Mouse (Mus musculus) embryonic fibroblast, embryonic 13.5 days (primary cell): ENCODE data around the gene Car7.
A peak's percentile ranks its signal among the peaks of the same experiment; 100 is the strongest.

Experiments used
- CTCF ChIP-seq: IDR thresholded peaks from 2 replicates; pipeline ENCODE4 v1.5.1; 2011; ENCODE audit warnings: mild to moderate bottlenecking, control low read depth, low read length, moderate library complexity, borderline replicate concordance; ENCODE audit not compliant: insufficient read depth
- POLR2A ChIP-seq: IDR thresholded peaks from 2 replicates; pipeline ENCODE4 v1.6.1; 2011; ENCODE audit warnings: low read depth, mild to moderate bottlenecking, control low read depth, low read length, moderate library complexity

DNA sequence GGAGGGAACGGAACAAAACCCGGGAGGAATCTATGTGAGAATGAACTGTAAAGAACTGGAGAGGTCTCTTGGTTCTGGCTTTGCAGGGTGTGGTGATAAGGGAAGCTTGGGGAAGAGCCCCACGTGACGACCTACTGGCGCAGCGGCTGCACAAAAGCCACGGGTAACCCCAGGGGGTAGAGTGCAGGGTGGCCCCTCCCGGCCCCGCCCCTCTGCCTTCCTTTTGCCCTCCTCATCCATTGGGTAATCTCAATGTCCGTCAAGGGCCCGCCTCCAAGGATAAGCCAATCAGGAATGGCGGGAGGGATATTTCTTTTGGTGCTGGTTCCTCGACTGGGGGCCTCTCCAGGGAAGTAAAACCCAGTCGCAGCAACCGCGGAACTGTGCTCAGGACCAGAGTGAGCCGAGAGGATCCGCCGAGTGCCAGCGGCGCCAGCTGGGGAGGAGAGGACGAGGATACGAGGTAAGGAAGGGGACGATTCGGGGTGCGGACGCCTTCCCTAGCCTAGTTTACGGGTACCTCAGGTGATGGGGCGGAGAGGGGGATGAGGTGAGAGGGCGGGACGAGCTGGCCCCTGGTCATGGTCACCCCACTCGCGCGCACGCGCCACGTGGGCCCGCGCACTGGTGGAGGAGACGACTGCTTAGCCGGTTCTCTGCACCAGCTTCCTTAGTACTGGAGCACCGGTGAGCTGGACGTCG, 56.8 kb downstream of the Car7 start, which contains the start of gene Pdp2:
- TF ChIP-seq CTCF (no peak), POLR2A (peak; percentile 78)
